Mouse (Mus musculus) embryonic fibroblast, embryonic 13.5 days (primary cell): Measurements from ENCODE around the gene Rhox2g.
"Not testable (repeated sequence)": the region's sequence is repeated elsewhere in the genome, so short reads cannot be mapped to it uniquely, and the experiment has no call there.

Experiments used
- CTCF ChIP-seq: IDR thresholded peaks from 2 replicates; pipeline ENCODE4 v1.5.1; 2011; ENCODE audit warnings: mild to moderate bottlenecking, control low read depth, low read length, moderate library complexity, borderline replicate concordance; ENCODE audit not compliant: insufficient read depth
- POLR2A ChIP-seq: IDR thresholded peaks from 2 replicates; pipeline ENCODE4 v1.6.1; 2011; ENCODE audit warnings: low read depth, mild to moderate bottlenecking, control low read depth, low read length, moderate library complexity

GRCm38 (mm10) chrX:37628512-37628911 lies 14.8 kb downstream of the Rhox2g start, which contains the start of gene Rhox3g:
- not testable (repeated sequence) for TF ChIP-seq POLR2A, CTCF
